Mouse (Mus musculus) testis, adult 2 months (tissue): Measurements from ENCODE around the gene Rplp0.

Source experiments
- CTCF ChIP-seq: fragments of 200-500 bp; IDR thresholded peaks from 2 replicates; pipeline ENCODE4 v1.5.1; 2012; ENCODE audit warnings: low read depth, mild to moderate bottlenecking, inconsistent platforms, low read length, moderate library complexity; ENCODE audit not compliant: control insufficient read depth, insufficient read depth, insufficient replicate concordance
- POLR2A ChIP-seq: fragments of 200-500 bp; IDR thresholded peaks from 2 replicates; pipeline ENCODE4 v1.6.1; 2012; ENCODE audit warnings: low read depth, mild to moderate bottlenecking, inconsistent platforms, low read length, moderate library complexity; ENCODE audit not compliant: control insufficient read depth

DNA sequence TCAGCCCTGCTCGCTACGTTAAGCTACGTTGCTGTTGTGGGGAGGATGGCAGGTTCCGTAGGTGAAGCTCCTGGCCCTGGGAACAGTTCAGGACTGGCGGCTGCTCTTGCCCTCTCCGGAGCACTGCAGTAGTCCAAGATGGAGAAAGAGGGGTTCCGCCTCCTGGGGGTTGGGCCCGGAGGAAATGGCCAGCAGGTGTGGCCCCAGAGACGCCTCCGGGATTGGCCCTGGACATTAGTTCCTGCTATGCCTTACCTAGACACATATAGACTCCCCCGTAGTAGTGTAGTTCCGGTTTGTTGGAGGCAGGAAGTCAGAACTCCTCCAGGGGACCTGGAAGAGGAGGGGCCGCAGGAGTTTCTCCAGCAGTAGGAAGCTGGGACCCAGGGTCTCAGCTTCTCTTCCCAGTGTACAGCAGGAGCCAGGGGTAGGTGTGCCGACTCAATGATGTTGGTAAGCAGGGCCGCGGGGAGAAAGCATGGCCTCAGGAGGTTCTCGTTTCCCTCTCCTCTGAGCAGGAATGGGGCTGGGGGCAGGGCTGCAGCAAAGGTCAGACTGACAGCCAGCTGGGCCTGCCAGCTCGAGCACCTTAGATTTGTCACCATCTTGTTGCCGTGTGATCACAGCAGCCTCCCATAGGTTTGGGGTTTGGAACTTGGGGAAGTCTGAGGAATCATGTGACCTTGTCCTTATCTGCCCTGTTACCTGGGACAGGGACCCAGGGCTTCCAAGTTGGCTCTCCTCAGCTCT is 16.5 kb upstream of the Rplp0 start:
- TF ChIP-seq POLR2A, result no peak
- TF ChIP-seq CTCF, result no peak
